Mouse (Mus musculus) C2C12 (cell line): ENCODE measurements around the gene Abca12.

ENCODE experiments used
- CEBPB ChIP-seq: IDR thresholded peaks from one replicate; pipeline ENCODE4 v1.6.1; 2011; ENCODE audit warnings: low read depth, mild to moderate bottlenecking, control low read depth, moderate library complexity
- CTCF ChIP-seq: IDR thresholded peaks from one replicate; pipeline ENCODE4 v1.5.1; 2011; ENCODE audit not compliant: control insufficient read depth, insufficient read depth, insufficient read length
- FOSL1 ChIP-seq: IDR thresholded peaks from one replicate; pipeline ENCODE4 v1.8.0; 2011; ENCODE audit warnings: mild to moderate bottlenecking, low read length; ENCODE audit not compliant: poor library complexity, insufficient read depth, severe bottlenecking
- MAX ChIP-seq: IDR thresholded peaks from one replicate; pipeline ENCODE4 v1.6.1; 2011; ENCODE audit warnings: mild to moderate bottlenecking, control low read depth
- MYOD1 ChIP-seq: IDR thresholded peaks from one replicate; pipeline ENCODE4 v1.6.1; 2011; ENCODE audit warnings: low read depth; ENCODE audit not compliant: control insufficient read depth, insufficient read length
- MYOG ChIP-seq: IDR thresholded peaks from one replicate; pipeline ENCODE4 v1.6.1; 2011; ENCODE audit not compliant: control insufficient read depth, insufficient read length; ENCODE audit errors: extremely low read depth
- USF1 ChIP-seq: IDR thresholded peaks from one replicate; pipeline ENCODE4 v1.6.1; 2011; ENCODE audit warnings: low read depth, mild to moderate bottlenecking, control low read depth, moderate library complexity

GRCm38 (mm10) chr1:71396105-71396504 is 18.6 kb downstream of the Abca12 start:
- no peak for TF ChIP-seq CTCF
- no peak for TF ChIP-seq USF1
- TF ChIP-seq MYOD1 = no peak
- TF ChIP-seq MYOG = no peak
- TF ChIP-seq MAX = no peak
- peak; percentile 76 for TF ChIP-seq CEBPB
- TF ChIP-seq FOSL1 = peak; percentile 79
